Mouse (Mus musculus) myocyte (in vitro differentiated cells): ENCODE measurements around the gene Lhx5. TPM values are rescaled to one million over a fixed set of nuclear protein-coding genes. Genes with fewer than 3 reads are reported as not detected.
A peak's percentile ranks its signal among the peaks of the same experiment; 100 is the strongest.

Experiments used
- H3K27me3 ChIP-seq: one replicate; pipeline ENCODE4 v1.6.1; 2011; ENCODE audit not compliant: control insufficient read depth, insufficient read depth, insufficient read length
- H3K36me3 ChIP-seq: one replicate; pipeline ENCODE4 v1.6.1; 2011; ENCODE audit not compliant: control insufficient read depth, insufficient read depth
- H3K4me2 ChIP-seq: one replicate; pipeline ENCODE4 v1.6.1; 2011; ENCODE audit warnings: low read depth, control low read depth
- H3K4me3 ChIP-seq: one replicate; pipeline ENCODE4 v1.5.1; 2011; ENCODE audit warnings: mild to moderate bottlenecking, control low read depth, moderate library complexity
- H3K79me2 ChIP-seq: one replicate; pipeline ENCODE4 v1.6.1; 2011; ENCODE audit not compliant: control insufficient read depth, insufficient read depth
- H3ac ChIP-seq: one replicate; pipeline ENCODE4 v1.6.1; 2011; ENCODE audit not compliant: control insufficient read depth, insufficient read length
- CEBPB ChIP-seq: IDR thresholded peaks from 2 replicates; pipeline ENCODE4 v1.6.1; 2011; ENCODE audit warnings: mild to moderate bottlenecking, moderate library complexity; ENCODE audit not compliant: poor library complexity, insufficient read depth, severe bottlenecking
- E2F4 ChIP-seq: IDR thresholded peaks from one replicate; pipeline ENCODE4 v1.6.1; 2011; ENCODE audit warnings: mild to moderate bottlenecking, control low read depth, moderate library complexity; ENCODE audit not compliant: insufficient read depth
- MAX ChIP-seq: IDR thresholded peaks from one replicate; pipeline ENCODE4 v1.6.1; 2011; ENCODE audit warnings: low read depth, mild to moderate bottlenecking, control low read depth
- MYOD1 ChIP-seq, 3 experiments: IDR thresholded peaks; one replicate each; pipeline ENCODE4 v1.6.1; 2011; ENCODE audit warnings: control low read depth in 2 of 3, low read depth in 2 of 3, mild to moderate bottlenecking in 2 of 3, moderate library complexity in 1 of 3; ENCODE audit not compliant: insufficient read length in 2 of 3, control insufficient read depth in 1 of 3
- MYOG ChIP-seq, 3 experiments: IDR thresholded peaks; one replicate each; pipeline ENCODE4 v1.6.1; 2011; ENCODE audit warnings: control low read depth in 2 of 3, low read depth in 2 of 3, mild to moderate bottlenecking in 2 of 3; ENCODE audit not compliant: insufficient read length in 2 of 3, control insufficient read depth in 1 of 3, insufficient read depth in 1 of 3
- POLR2A ChIP-seq: IDR thresholded peaks from one replicate; pipeline ENCODE4 v1.6.1; 2011; ENCODE audit warnings: low read depth, mild to moderate bottlenecking, control low read depth, moderate library complexity; ENCODE audit not compliant: insufficient read length
- POLR2AphosphoS2 ChIP-seq: IDR thresholded peaks from one replicate; pipeline ENCODE4 v1.6.1; 2011; ENCODE audit warnings: low read depth, control low read depth; ENCODE audit not compliant: insufficient read length
- REST ChIP-seq: IDR thresholded peaks from one replicate; pipeline ENCODE4 v1.6.1; 2011; ENCODE audit warnings: mild to moderate bottlenecking, control low read depth, moderate library complexity; ENCODE audit not compliant: insufficient read depth, insufficient read length
- SRF ChIP-seq: IDR thresholded peaks from one replicate; pipeline ENCODE4 v1.6.1; 2011; ENCODE audit warnings: low read depth; ENCODE audit not compliant: control insufficient read depth, insufficient read length
- TCF12 ChIP-seq: IDR thresholded peaks from one replicate; pipeline ENCODE4 v1.6.1; 2011; ENCODE audit warnings: mild to moderate bottlenecking, control low read depth; ENCODE audit not compliant: poor library complexity, insufficient read depth, severe bottlenecking
- TCF3 ChIP-seq: IDR thresholded peaks from one replicate; pipeline ENCODE4 v1.6.1; 2011; ENCODE audit warnings: low read depth, control low read depth; ENCODE audit not compliant: insufficient read length
- USF1 ChIP-seq: IDR thresholded peaks from one replicate; pipeline ENCODE4 v1.6.1; 2011; ENCODE audit warnings: low read depth, mild to moderate bottlenecking, control low read depth, moderate library complexity
- polyA plus RNA-seq: library from polyadenylated mRNA; unstranded; fragments of >200 nt; fragmentation: generic; extraction: Trizol; gene quantifications from one replicate; pipeline ENCODE4 v1.2.1, GENCODE M21; 2012; ENCODE audit warnings: missing spikeins

Lhx5 gene
- polyA plus RNA-seq, 1 experiment: not detected

DNA sequence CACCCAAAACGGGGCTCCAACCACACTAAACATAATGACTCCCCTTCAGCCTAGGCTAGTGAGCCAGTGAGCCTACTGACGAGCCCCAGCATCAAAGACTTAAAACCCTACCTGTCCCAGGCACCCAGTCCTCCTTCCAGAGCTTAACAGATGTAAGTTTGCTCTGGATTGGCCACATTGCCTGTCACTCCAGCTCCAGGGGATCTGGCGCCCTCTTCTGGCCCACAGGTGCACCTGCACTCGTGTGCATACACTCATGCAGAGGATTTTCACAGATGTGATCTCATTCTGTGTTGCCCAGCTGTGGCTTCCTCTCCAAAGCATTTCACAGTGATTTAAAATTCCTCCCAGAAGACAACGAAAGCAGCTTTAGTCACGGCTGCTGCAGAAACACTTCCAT, 18.1 kb upstream of the Lhx5 start:
- Histone ChIP-seq H3K27me3 (peaks cover 25% of the 10 kb centered on the region), H3K4me2 (no peak overlapping the region)

DNA sequence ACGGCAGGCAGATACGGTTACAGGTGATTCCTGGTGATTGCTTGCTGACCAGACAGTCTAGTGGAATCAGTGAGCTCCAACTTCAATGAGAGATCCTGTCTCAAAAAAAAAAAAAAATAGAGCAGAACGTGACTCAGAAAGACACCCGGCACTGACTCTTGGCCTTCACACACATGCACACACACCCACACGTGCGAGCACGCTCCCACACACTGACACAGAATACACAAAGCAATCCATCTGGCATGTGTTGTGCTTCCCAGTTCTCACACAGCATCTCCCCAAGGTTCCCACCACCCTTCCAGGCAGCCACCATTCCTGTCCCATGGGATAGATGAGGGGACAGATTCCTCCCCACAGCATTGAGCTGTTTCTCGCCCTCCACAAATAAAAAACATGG, 11.4 kb upstream of the Lhx5 start:
- H3ac ChIP-seq: no peak overlapping the region
- peaks cover 6% of the 10 kb centered on the region for H3K27me3 ChIP-seq

More for the DNA sequence above, 18.1 kb upstream of the Lhx5 start:
- no peak overlapping the region for H3ac ChIP-seq
- H3K36me3 ChIP-seq: no peaks in the 10 kb centered on the region
- H3K79me2 ChIP-seq: no peaks in the 10 kb centered on the region
- TF ChIP-seq MAX (no peak), REST (no peak), POLR2A (no peak), USF1 (no peak), POLR2AphosphoS2 (no peak), MYOG (IDR thresholded peaks at IDR 0.05; ENCODE audit: control insufficient read depth in 1 of 3, insufficient read depth in 1 of 3, insufficient read length in 2 of 3, low read depth in 2 of 3) (no peak), TCF3 (no peak), MYOD1 (IDR thresholded peaks at IDR 0.05; ENCODE audit: control insufficient read depth in 1 of 3, insufficient read length in 2 of 3, low read depth in 2 of 3) (no peak)
- H3K4me3 ChIP-seq: no peak overlapping the region

DNA sequence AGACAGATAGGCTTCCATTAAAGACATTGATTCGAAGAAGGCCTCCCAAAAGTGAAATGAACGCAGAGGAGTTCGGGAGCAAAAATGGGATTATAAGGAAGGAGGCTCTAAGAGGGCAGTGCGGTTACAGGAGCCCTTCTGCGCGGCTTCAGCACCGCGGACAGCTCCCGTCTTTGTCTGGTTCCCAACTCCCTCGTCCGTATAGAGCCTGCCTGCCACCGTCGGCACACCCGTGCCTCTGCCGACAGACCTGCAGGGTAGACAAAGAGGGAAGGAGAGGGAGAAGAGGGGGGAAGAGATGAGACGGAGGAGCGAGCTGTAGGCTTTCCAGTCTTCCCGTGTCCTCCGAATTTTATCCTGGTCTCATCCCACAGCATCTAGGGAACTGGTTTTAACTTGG, 7.5 kb upstream of the Lhx5 start:
- no peak overlapping the region for H3K4me3 ChIP-seq
- no peak overlapping the region for H3ac ChIP-seq
- TF ChIP-seq REST: peak; percentile 96
- TF ChIP-seq POLR2A: no peak
- H3K79me2 ChIP-seq: no peaks in the 10 kb centered on the region
- H3K4me2 ChIP-seq: no peak overlapping the region
- H3K27me3 ChIP-seq: peaks cover 33% of the 10 kb centered on the region
- no peaks in the 10 kb centered on the region for H3K36me3 ChIP-seq

More for the DNA sequence above, 11.4 kb upstream of the Lhx5 start:
- H3K4me3 ChIP-seq: no peak overlapping the region
- no peak overlapping the region for H3K4me2 ChIP-seq
- H3K79me2 ChIP-seq: no peaks in the 10 kb centered on the region
- TF ChIP-seq TCF12: no peak
- TF ChIP-seq POLR2AphosphoS2: no peak
- no peaks in the 10 kb centered on the region for H3K36me3 ChIP-seq

DNA sequence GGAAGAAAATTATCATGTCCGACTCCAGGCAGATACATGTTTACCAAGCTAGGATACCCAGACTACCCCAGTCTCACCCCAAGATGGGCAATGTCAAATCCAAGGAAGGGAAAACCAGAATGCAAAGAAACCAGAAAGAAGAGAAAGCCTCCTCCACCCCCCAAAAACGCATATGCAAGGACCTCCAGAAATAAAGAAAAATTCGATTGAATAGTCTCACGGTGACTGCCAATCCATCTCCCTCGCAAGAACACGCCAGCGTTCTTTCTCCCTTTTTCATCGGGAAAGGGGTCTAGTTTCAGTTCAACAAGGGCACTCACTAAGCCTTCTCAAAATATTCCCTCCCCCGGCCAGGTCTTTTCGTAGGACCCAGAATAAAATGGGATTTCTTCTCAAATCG, 6.8 kb upstream of the Lhx5 start:
- Histone ChIP-seq H3K4me3 (no peak overlapping the region), H3ac (no peak overlapping the region), H3K79me2 (no peaks in the 10 kb centered on the region), H3K36me3 (no peaks in the 10 kb centered on the region), H3K27me3 (peaks cover 38% of the 10 kb centered on the region), H3K4me2 (no peak overlapping the region)
- no peak for TF ChIP-seq TCF3
- TF ChIP-seq MYOD1 (IDR thresholded peaks at IDR 0.05; ENCODE audit: control insufficient read depth in 1 of 3, insufficient read length in 2 of 3, low read depth in 2 of 3): no peak
- no peak for TF ChIP-seq TCF12
- no peak for TF ChIP-seq USF1
- no peak for TF ChIP-seq REST
- TF ChIP-seq CEBPB: no peak
- no peak for TF ChIP-seq E2F4
- TF ChIP-seq POLR2A: no peak
- no peak for TF ChIP-seq MAX
- no peak for TF ChIP-seq SRF
- TF ChIP-seq POLR2AphosphoS2: no peak
- no peak for TF ChIP-seq MYOG (IDR thresholded peaks at IDR 0.05; ENCODE audit: control insufficient read depth in 1 of 3, insufficient read depth in 1 of 3, insufficient read length in 2 of 3, low read depth in 2 of 3)

DNA sequence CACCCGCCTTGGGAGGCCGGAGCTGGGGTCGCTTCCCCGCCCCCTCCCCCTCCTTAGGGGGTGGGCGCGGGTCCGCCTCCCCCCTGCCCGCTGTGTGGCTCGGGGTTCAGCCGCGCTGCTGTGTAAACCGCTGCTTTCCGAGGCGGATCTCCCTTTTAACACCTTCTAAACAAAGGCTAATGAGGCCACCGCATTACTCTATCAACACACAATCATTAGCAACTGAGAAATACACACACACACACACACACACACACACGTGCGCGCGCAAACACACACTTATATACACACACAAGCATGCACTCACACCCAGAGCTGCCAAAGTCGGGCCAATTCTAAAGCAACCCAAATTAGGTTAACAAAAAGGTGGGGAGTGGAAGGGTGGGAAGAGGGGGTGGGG, 5.8 kb upstream of the Lhx5 start:
- no peaks in the 10 kb centered on the region for H3K79me2 ChIP-seq
- peaks cover 45% of the 10 kb centered on the region for H3K27me3 ChIP-seq
- no peaks in the 10 kb centered on the region for H3K36me3 ChIP-seq
- no peak overlapping the region for H3K4me2 ChIP-seq
- H3K4me3 ChIP-seq: no peak overlapping the region
- no peak overlapping the region for H3ac ChIP-seq
- TF ChIP-seq SRF (no peak), TCF3 (no peak), MAX (no peak), REST (no peak), E2F4 (no peak), CEBPB (no peak), POLR2A (no peak), MYOG (IDR thresholded peaks at IDR 0.05; ENCODE audit: control insufficient read depth in 1 of 3, insufficient read depth in 1 of 3, insufficient read length in 2 of 3, low read depth in 2 of 3) (no peak), MYOD1 (IDR thresholded peaks at IDR 0.05; ENCODE audit: control insufficient read depth in 1 of 3, insufficient read length in 2 of 3, low read depth in 2 of 3) (no peak), TCF12 (no peak), POLR2AphosphoS2 (no peak), USF1 (no peak)

DNA sequence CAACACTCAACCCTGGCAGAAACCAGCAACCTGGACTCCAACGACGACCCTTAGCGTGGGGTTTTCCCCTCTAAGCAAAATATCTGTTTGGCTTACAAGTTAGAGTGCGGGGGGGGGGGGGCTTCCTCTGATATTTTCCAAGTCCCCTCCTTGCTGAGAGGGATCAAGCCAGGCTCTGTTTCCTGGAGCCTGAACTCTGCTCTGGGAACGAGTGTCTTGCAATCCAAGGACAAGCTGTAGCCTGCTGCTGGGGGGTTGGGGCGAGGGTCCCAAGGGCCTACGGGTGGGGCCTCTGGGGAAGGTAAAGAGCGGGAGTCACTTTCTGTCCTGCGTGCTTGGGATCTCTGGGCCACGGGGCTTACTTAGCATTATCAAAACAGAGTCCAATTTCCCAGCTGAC, 4.9 kb upstream of the Lhx5 start:
- no peak overlapping the region for H3ac ChIP-seq
- H3K4me2 ChIP-seq: no peak overlapping the region
- no peaks in the 10 kb centered on the region for H3K79me2 ChIP-seq
- TF ChIP-seq TCF12 (no peak), E2F4 (no peak), REST (no peak), SRF (no peak), MYOD1 (IDR thresholded peaks at IDR 0.05; ENCODE audit: control insufficient read depth in 1 of 3, insufficient read length in 2 of 3, low read depth in 2 of 3) (no peak), POLR2AphosphoS2 (no peak), CEBPB (no peak), MYOG (IDR thresholded peaks at IDR 0.05; ENCODE audit: control insufficient read depth in 1 of 3, insufficient read depth in 1 of 3, insufficient read length in 2 of 3, low read depth in 2 of 3) (no peak), MAX (no peak), TCF3 (no peak), POLR2A (no peak), USF1 (no peak)
- no peak overlapping the region for H3K4me3 ChIP-seq
- no peaks in the 10 kb centered on the region for H3K36me3 ChIP-seq
- H3K27me3 ChIP-seq: peaks cover 53% of the 10 kb centered on the region
